Mouse (Mus musculus) C2C12 (cell line): ENCODE measurements around the gene Tnr. TPM values are rescaled to one million over a fixed set of nuclear protein-coding genes. Genes with fewer than 3 reads are reported as not detected.

ENCODE experiments used
- H3K27me3 ChIP-seq: one replicate; pipeline ENCODE4 v1.6.1; 2011; ENCODE audit not compliant: control insufficient read depth, insufficient read depth, insufficient read length
- H3K36me3 ChIP-seq: one replicate; pipeline ENCODE4 v1.6.1; 2011; ENCODE audit not compliant: control insufficient read depth, insufficient read depth
- H3K4me3 ChIP-seq: one replicate; pipeline ENCODE4 v1.5.1; 2011; ENCODE audit warnings: mild to moderate bottlenecking, control low read depth; ENCODE audit not compliant: poor library complexity, insufficient read depth, severe bottlenecking
- H3K79me2 ChIP-seq: one replicate; pipeline ENCODE4 v1.6.1; 2011; ENCODE audit not compliant: control insufficient read depth, insufficient read depth
- H3K79me3 ChIP-seq: one replicate; pipeline ENCODE4 v1.6.1; 2011; ENCODE audit warnings: low read depth, control low read depth
- H3ac ChIP-seq: one replicate; pipeline ENCODE3; 2011; ENCODE audit warnings: low read depth; ENCODE audit not compliant: control insufficient read depth, insufficient read length
- CEBPB ChIP-seq: IDR thresholded peaks from one replicate; pipeline ENCODE4 v1.6.1; 2011; ENCODE audit warnings: low read depth, mild to moderate bottlenecking, control low read depth, moderate library complexity
- CTCF ChIP-seq: IDR thresholded peaks from one replicate; pipeline ENCODE4 v1.5.1; 2011; ENCODE audit not compliant: control insufficient read depth, insufficient read depth, insufficient read length
- FOSL1 ChIP-seq: IDR thresholded peaks from one replicate; pipeline ENCODE4 v1.8.0; 2011; ENCODE audit warnings: mild to moderate bottlenecking, low read length; ENCODE audit not compliant: poor library complexity, insufficient read depth, severe bottlenecking
- MAX ChIP-seq: IDR thresholded peaks from one replicate; pipeline ENCODE4 v1.6.1; 2011; ENCODE audit warnings: mild to moderate bottlenecking, control low read depth
- MYOD1 ChIP-seq: IDR thresholded peaks from one replicate; pipeline ENCODE4 v1.6.1; 2011; ENCODE audit warnings: low read depth; ENCODE audit not compliant: control insufficient read depth, insufficient read length
- MYOG ChIP-seq: IDR thresholded peaks from one replicate; pipeline ENCODE4 v1.6.1; 2011; ENCODE audit not compliant: control insufficient read depth, insufficient read length; ENCODE audit errors: extremely low read depth
- USF1 ChIP-seq: IDR thresholded peaks from one replicate; pipeline ENCODE4 v1.6.1; 2011; ENCODE audit warnings: low read depth, mild to moderate bottlenecking, control low read depth, moderate library complexity
- polyA plus RNA-seq: library from polyadenylated mRNA; unstranded; fragments of >200 nt; fragmentation: generic; extraction: Trizol; gene quantifications from one replicate; pipeline ENCODE4 v1.2.1, GENCODE M21; 2012; ENCODE audit warnings: missing spikeins

The Tnr gene
- polyA plus RNA-seq, 1 experiment, result under 0.01 TPM

- Histone ChIP-seq H3K79me2 (no peaks in the 10 kb centered on the region), H3K79me3 (no peaks in the 10 kb centered on the region), H3ac (no peak overlapping the region), H3K4me3 (no peak overlapping the region), H3K36me3 (no peaks in the 10 kb centered on the region), H3K27me3 (peaks cover 28% of the 10 kb centered on the region)
- TF ChIP-seq MAX (no peak), USF1 (no peak), FOSL1 (no peak), MYOD1 (no peak), CTCF (no peak), CEBPB (no peak), MYOG (no peak)
Observed at GRCm38 (mm10) chr1:159681252-159681651, 157.7 kb downstream of the Tnr start.

DNA sequence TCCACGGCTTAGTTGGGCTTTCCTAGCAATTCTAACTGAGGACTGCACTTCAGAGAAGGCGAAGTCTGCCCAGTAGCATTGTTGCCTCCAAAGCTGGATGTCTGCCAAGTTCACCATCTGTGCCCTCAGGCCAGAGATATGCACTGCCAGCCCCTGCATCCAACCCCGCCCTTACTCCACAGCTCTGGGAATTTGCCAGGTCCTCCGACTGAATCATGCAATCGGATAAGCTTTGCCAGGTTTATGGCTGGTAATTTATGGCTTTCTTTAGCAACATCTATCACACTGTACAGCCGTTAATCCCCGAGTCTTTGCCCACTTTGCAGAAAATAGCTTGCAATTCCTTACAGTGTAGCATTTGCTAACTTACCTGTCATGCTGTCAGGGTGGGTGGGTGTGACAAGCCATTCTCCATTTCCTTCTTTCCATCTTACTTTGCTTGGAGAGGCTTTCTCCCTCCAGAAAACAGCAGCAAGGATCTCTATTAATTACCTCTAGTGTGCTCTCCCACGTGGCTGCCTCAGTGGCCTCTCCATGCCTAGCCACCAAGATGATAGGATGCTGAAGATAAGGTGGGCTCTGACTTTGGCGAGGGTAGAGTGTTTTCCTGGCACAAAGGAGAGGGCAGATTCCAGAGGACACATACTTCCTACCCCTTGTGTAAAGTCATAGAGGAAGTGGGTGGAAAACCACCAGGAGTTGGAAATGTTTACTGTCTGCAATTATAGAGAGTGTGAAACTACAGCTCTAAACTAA is 163.1 kb downstream of the Tnr start:
- TF ChIP-seq USF1 (no peak), MYOD1 (peak; percentile 27), CEBPB (peak; percentile 95), FOSL1 (no peak), MYOG (no peak), MAX (no peak), CTCF (no peak)
- Histone ChIP-seq H3K27me3 (peaks cover 19% of the 10 kb centered on the region), H3K79me3 (no peaks in the 10 kb centered on the region), H3K4me3 (no peak overlapping the region), H3K79me2 (no peaks in the 10 kb centered on the region), H3ac (no peak overlapping the region), H3K36me3 (no peaks in the 10 kb centered on the region)

- H3K36me3 ChIP-seq, result no peaks in the 10 kb centered on the region
- H3ac ChIP-seq, result no peak overlapping the region
- no peaks in the 10 kb centered on the region for H3K79me3 ChIP-seq
- H3K27me3 ChIP-seq, result peaks cover 14% of the 10 kb centered on the region
- H3K79me2 ChIP-seq, result no peaks in the 10 kb centered on the region
- H3K4me3 ChIP-seq, result no peak overlapping the region
- TF ChIP-seq USF1 (no peak), CEBPB (no peak), FOSL1 (no peak), CTCF (no peak), MYOG (no peak), MAX (no peak), MYOD1 (no peak)
Observed at GRCm38 (mm10) chr1:159696717-159697116, 173.1 kb downstream of the Tnr start.

DNA sequence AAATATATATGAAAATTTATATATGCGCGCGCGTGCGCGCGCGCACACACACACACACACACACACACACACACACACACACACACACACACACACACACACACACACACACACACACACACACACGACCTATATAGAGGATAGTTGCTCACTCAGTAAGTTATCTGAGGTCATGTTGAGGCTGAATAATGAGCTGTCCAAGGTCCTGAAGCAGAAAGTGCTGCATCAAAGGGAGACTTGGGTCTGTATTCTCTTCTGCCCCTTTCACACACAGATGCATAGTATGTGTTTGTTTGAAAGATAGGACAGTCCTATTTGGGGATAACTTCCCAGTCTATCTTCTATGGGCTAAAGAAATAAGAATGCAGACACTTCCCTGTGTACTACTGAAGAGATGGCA is 178.5 kb downstream of the Tnr start:
- no peak overlapping the region for H3K4me3 ChIP-seq
- H3K79me2 ChIP-seq, result no peaks in the 10 kb centered on the region
- TF ChIP-seq USF1, result no peak
- no peak for TF ChIP-seq FOSL1
- TF ChIP-seq MAX, result no peak
- no peak for TF ChIP-seq MYOD1
- no peak for TF ChIP-seq CTCF
- TF ChIP-seq MYOG, result no peak
- H3K36me3 ChIP-seq, result no peaks in the 10 kb centered on the region
- H3K27me3 ChIP-seq, result peaks cover 8% of the 10 kb centered on the region
- H3K79me3 ChIP-seq, result no peaks in the 10 kb centered on the region
- no peak overlapping the region for H3ac ChIP-seq

GRCm38 (mm10) chr1:159704925-159705324 is 181.4 kb downstream of the Tnr start:
- TF ChIP-seq MYOD1 (no peak), MAX (no peak), CTCF (no peak), USF1 (no peak), FOSL1 (no peak), CEBPB (no peak), MYOG (no peak)
- no peak overlapping the region for H3K4me3 ChIP-seq

DNA sequence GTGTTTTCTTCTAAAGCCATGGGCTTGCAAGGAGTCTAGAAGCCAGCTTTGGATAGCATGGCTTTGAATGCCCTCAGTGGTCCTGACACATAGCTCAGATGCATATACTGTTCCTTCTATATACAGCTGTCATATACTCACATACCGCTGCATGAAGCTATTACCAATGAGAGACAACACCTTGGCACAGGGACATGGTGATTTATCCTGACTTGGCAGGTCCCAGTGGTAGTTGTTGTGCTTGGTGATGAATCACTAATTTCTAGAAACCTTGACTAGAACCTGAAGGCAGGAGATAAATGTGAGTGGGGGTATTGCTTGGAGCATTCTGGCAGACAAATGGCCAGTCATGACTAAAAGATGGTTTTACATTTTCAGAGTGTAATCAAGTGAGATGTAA is 192.7 kb downstream of the Tnr start:
- H3K4me3 ChIP-seq, result no peak overlapping the region
- no peaks in the 10 kb centered on the region for H3K27me3 ChIP-seq
- no peaks in the 10 kb centered on the region for H3K79me3 ChIP-seq
- no peak overlapping the region for H3ac ChIP-seq
- no peaks in the 10 kb centered on the region for H3K79me2 ChIP-seq
- TF ChIP-seq CTCF (no peak), FOSL1 (no peak)
- H3K36me3 ChIP-seq, result no peaks in the 10 kb centered on the region

More at GRCm38 (mm10) chr1:159704925-159705324, 181.4 kb downstream of the Tnr start:
- no peaks in the 10 kb centered on the region for H3K27me3 ChIP-seq
- H3K36me3 ChIP-seq, result no peaks in the 10 kb centered on the region
- H3K79me2 ChIP-seq, result no peaks in the 10 kb centered on the region
- H3K79me3 ChIP-seq, result no peaks in the 10 kb centered on the region
- no peak overlapping the region for H3ac ChIP-seq
